Mouse (Mus musculus): Measurements from ENCODE around the gene Slc25a16. TPM values are rescaled to one million over a fixed set of nuclear protein-coding genes. Genes with fewer than 3 reads are reported as not detected.
A peak's percentile ranks its signal among the peaks of the same experiment; 100 is the strongest.

Slc25a16 gene
- 14.7 and 16.5 TPM in 2 replicates for polyA plus RNA-seq (2015; fragmentation: Nextera tagmentation; extraction: Ambion mirVana)

DNA sequence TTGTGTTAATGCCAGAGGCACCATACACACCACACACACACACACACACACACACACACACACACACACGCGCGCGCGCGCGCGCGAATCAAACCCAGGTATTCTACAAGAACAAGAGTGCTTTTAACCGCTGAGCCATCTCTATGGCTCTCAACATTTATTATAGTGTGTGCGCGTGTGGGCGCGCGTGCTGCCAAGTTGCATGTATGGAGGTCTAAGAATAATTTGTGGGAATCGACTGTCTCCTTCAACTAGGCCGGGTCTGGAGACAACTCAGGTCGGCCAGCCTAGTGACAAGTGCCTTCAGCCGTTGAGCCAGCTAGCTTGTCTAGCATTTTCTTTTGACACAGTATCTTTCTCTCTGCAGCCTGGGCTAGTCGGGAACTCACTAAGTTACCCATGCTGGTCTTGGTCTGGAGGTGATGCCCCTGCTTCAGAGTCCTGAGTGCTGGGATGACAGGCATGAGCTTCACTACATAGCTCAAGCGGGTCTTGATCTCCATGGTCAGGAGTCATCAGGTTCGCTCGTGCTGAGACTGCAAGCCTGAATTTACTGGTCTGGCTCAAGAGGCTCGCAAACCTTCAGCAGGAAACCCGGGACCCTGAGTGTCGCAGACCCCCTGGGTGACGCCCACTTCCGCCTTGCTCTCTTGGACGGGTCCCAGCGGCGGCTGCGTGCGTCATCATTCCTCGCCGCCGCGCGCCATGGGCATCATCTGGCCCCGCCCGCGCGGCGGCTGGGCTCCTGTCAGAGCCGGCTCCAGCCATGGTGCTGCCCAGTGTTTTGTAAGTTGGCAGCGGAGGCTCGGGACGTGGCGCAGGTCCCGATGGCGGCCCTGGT, at the start of gene Slc25a16:
Slc25a16 (plus strand) TSS at position 709 of the 841 bp plus-strand sequence.
- Histone ChIP-seq H3K27me3 (ENCODE audit: control insufficient read depth, insufficient read depth, low read length) (no peaks in the 10 kb centered on the region), H3K36me3 (ENCODE audit: control insufficient read depth, insufficient read depth, low read length) (no peaks in the 10 kb centered on the region), H3K9me3 (ENCODE audit: control insufficient read depth, low read length) (no peaks in the 10 kb centered on the region), H3K4me1 (replicated peaks; ENCODE audit: control insufficient read depth, insufficient read depth) (no peaks in the 10 kb centered on the region), H3K4me2 (replicated peaks; ENCODE audit: low read depth) (peak within 1 kb of the TSS; percentile 86), H3K27ac (replicated peaks) (peak within 1 kb of the TSS; percentile 94), H3K9ac (ENCODE audit: low read length) (peak within 1 kb of the TSS; percentile 98), H3K4me3 (ENCODE audit: low read depth, low read length) (peak within 1 kb of the TSS; percentile 97)
- TF ChIP-seq CTCF (IDR thresholded peaks at IDR 0.05; ENCODE audit: low read depth): no peak
- no peak for TF ChIP-seq EP300 (optimal IDR thresholded peaks at IDR 0.05)
- ATAC-seq (ENCODE audit: low FRiP score, low TSS enrichment) (peak; percentile 97), DNase-seq (ENCODE audit: low spot score) (peak; percentile 92)
- WGBS: 9% methylated on average over 47 of the region's 50 CpGs

DNA sequence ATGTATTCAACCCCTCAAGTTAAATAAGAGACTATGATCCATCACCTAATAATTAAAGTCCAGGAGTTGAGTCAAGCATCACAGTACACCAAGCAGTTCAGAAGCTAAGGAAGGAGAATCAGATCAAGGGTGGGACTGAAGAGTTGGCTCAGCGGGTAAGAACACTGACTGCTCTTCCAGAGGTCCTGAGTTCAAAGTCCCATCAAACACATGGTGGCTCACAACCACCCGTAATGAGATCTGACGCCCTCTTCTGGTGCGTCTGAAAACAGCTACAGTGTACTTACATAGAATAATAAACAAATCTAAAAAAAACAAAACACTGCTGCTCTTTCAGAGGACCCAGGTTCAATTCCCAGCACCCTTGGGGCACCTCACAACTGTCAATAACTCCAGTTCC, 45.6 kb upstream of the Slc25a16 start:
- no peaks in the 10 kb centered on the region for H3K9me3 ChIP-seq (ENCODE audit: control insufficient read depth, low read length)
- no peaks in the 10 kb centered on the region for H3K36me3 ChIP-seq (ENCODE audit: control insufficient read depth, insufficient read depth, low read length)
- H3K9ac ChIP-seq (ENCODE audit: low read length): no peak overlapping the region
- TF ChIP-seq CTCF (IDR thresholded peaks at IDR 0.05; ENCODE audit: low read depth) (no peak), EP300 (optimal IDR thresholded peaks at IDR 0.05) (no peak)
- ATAC-seq (ENCODE audit: low FRiP score, low TSS enrichment) (no peak), DNase-seq (ENCODE audit: low spot score) (no peak)
- no peaks in the 10 kb centered on the region for H3K4me1 ChIP-seq (replicated peaks; ENCODE audit: control insufficient read depth, insufficient read depth)
- no peak overlapping the region for H3K27ac ChIP-seq (replicated peaks)
- no peak overlapping the region for H3K4me2 ChIP-seq (replicated peaks; ENCODE audit: low read depth)
- no peaks in the 10 kb centered on the region for H3K27me3 ChIP-seq (ENCODE audit: control insufficient read depth, insufficient read depth, low read length)
- WGBS: 75% methylated on average over 4 of the region's 4 CpGs
- H3K4me3 ChIP-seq (ENCODE audit: low read depth, low read length): no peak overlapping the region

DNA sequence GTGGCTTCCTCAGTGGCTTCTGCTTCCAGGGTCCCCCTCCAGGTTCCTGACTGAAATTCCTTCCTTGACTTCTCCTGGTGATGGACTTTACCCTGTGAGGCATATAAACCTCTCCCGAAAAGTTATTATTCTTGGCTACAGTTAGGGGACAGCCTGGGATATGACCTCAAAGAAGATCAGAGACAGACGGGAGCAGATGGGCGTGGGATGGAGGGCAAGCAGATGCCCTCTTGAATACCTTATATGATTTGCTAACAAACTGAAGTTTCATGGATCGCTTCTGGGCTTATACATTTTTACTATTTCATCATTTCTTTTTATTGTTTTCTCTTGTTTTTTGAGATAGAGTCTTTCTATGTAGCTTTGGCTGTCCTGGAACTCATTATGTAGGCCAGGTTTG, 44.9 kb upstream of the Slc25a16 start:
- ATAC-seq (ENCODE audit: low FRiP score, low TSS enrichment) (no peak), DNase-seq (ENCODE audit: low spot score) (no peak)
- H3K4me1 ChIP-seq (replicated peaks; ENCODE audit: control insufficient read depth, insufficient read depth): no peaks in the 10 kb centered on the region
- no peaks in the 10 kb centered on the region for H3K27me3 ChIP-seq (ENCODE audit: control insufficient read depth, insufficient read depth, low read length)
- no peaks in the 10 kb centered on the region for H3K9me3 ChIP-seq (ENCODE audit: control insufficient read depth, low read length)
- WGBS: 85% methylated on average over 4 of the region's 4 CpGs
- TF ChIP-seq CTCF (IDR thresholded peaks at IDR 0.05; ENCODE audit: low read depth) (no peak), EP300 (optimal IDR thresholded peaks at IDR 0.05) (no peak)
- H3K4me3 ChIP-seq (ENCODE audit: low read depth, low read length): no peak overlapping the region
- H3K36me3 ChIP-seq (ENCODE audit: control insufficient read depth, insufficient read depth, low read length): no peaks in the 10 kb centered on the region
- no peak overlapping the region for H3K27ac ChIP-seq (replicated peaks)
- no peak overlapping the region for H3K9ac ChIP-seq (ENCODE audit: low read length)
- H3K4me2 ChIP-seq (replicated peaks; ENCODE audit: low read depth): no peak overlapping the region

DNA sequence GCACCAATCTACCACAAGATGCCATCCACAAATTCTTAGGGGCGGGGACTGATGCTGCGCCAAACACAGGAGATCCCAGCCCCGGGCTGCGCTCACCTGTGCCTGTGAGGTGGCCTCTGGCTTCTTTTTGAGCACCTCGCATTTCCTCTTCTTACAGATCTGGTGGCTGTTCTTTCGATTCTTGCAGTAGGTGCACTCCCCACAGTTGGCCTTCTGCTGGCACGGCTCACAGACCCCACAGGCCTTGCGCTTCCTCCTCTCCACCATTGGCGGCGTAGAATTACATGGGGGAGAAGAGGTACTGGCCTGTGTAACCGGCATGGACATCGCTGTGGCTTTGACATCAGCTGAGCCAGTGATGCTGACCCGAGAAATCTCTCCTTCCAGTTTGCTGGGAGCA, 42.4 kb upstream of the Slc25a16 start:
- 89% methylated on average over 13 of the region's 13 CpGs for WGBS

DNA sequence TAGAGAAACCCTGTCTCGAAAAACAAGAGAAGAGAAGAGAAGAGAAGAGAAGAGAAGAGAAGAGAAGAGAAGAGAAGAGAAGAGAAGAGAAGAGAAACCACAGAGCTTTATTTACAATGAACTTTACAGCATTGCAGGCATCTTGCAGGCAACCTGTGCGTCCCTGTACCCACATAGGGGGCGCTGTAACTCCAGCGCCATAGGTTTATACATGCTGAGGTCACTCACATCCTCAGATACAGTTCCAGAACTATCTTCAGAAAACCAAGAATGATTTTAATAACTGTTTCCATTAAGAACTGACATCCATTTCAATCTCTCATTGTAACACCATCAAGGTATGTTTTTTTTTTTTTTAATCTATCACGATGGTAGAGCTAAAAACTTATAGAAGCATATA, 39.2 kb upstream of the Slc25a16 start:
- Histone ChIP-seq H3K4me3 (ENCODE audit: low read depth, low read length) (no peak overlapping the region), H3K4me2 (replicated peaks; ENCODE audit: low read depth) (no peak overlapping the region), H3K9ac (ENCODE audit: low read length) (no peak overlapping the region), H3K27me3 (ENCODE audit: control insufficient read depth, insufficient read depth, low read length) (no peaks in the 10 kb centered on the region), H3K4me1 (replicated peaks; ENCODE audit: control insufficient read depth, insufficient read depth) (no peaks in the 10 kb centered on the region), H3K9me3 (ENCODE audit: control insufficient read depth, low read length) (no peaks in the 10 kb centered on the region), H3K27ac (replicated peaks) (no peak overlapping the region), H3K36me3 (ENCODE audit: control insufficient read depth, insufficient read depth, low read length) (no peaks in the 10 kb centered on the region)
- TF ChIP-seq CTCF (IDR thresholded peaks at IDR 0.05; ENCODE audit: low read depth) (peak; percentile 58), EP300 (optimal IDR thresholded peaks at IDR 0.05) (no peak)
- WGBS: 50% methylated on average over 5 of the region's 5 CpGs
- ATAC-seq (ENCODE audit: low FRiP score, low TSS enrichment) (no peak), DNase-seq (ENCODE audit: low spot score) (no peak)

More for the DNA sequence above, 42.4 kb upstream of the Slc25a16 start:
- Histone ChIP-seq H3K27ac (replicated peaks) (no peak overlapping the region), H3K9me3 (ENCODE audit: control insufficient read depth, low read length) (no peaks in the 10 kb centered on the region), H3K4me3 (ENCODE audit: low read depth, low read length) (no peak overlapping the region), H3K9ac (ENCODE audit: low read length) (no peak overlapping the region), H3K4me2 (replicated peaks; ENCODE audit: low read depth) (no peak overlapping the region), H3K27me3 (ENCODE audit: control insufficient read depth, insufficient read depth, low read length) (no peaks in the 10 kb centered on the region), H3K36me3 (ENCODE audit: control insufficient read depth, insufficient read depth, low read length) (no peaks in the 10 kb centered on the region), H3K4me1 (replicated peaks; ENCODE audit: control insufficient read depth, insufficient read depth) (no peaks in the 10 kb centered on the region)
- ATAC-seq (ENCODE audit: low FRiP score, low TSS enrichment): no peak
- TF ChIP-seq CTCF (IDR thresholded peaks at IDR 0.05; ENCODE audit: low read depth) (no peak), EP300 (optimal IDR thresholded peaks at IDR 0.05) (no peak)
- no peak for DNase-seq (ENCODE audit: low spot score)

DNA sequence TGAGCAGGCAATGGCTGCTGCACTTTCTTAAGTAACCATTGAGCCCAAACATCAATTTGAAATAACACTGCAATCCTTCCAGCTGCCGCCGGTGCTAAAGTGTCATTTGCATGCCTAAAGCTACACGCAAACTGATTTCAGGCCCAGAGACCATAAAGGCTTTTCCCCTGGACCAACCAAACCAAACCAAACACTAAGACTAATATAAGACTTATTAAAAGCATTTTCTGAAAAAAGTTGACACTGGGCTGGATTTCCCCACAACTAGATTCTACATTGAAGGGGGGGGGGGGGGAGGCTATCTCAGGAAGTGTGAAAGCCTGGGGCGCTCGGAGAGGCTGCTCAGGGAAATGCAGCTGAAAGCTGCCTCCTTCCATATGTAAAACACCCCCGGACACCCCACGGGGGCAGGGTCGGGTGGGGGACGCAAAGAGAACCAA, 36.5 kb upstream of the Slc25a16 start:
- Histone ChIP-seq H3K9ac (ENCODE audit: low read length) (no peak overlapping the region), H3K4me2 (replicated peaks; ENCODE audit: low read depth) (no peak overlapping the region), H3K4me3 (ENCODE audit: low read depth, low read length) (no peak overlapping the region), H3K27ac (replicated peaks) (no peak overlapping the region), H3K9me3 (ENCODE audit: control insufficient read depth, low read length) (no peaks in the 10 kb centered on the region), H3K4me1 (replicated peaks; ENCODE audit: control insufficient read depth, insufficient read depth) (no peaks in the 10 kb centered on the region; the same call in 1 of the 2 replicates), H3K36me3 (ENCODE audit: control insufficient read depth, insufficient read depth, low read length) (no peaks in the 10 kb centered on the region), H3K27me3 (ENCODE audit: control insufficient read depth, insufficient read depth, low read length) (no peaks in the 10 kb centered on the region)
- DNase-seq (ENCODE audit: low spot score): no peak
- no peak for ATAC-seq (ENCODE audit: low FRiP score, low TSS enrichment)
- TF ChIP-seq EP300 (optimal IDR thresholded peaks at IDR 0.05): no peak
- peak; percentile 36 for TF ChIP-seq CTCF (IDR thresholded peaks at IDR 0.05; ENCODE audit: low read depth)
- 24% methylated on average over 9 of the region's 9 CpGs for WGBS
